Mouse (Mus musculus): ENCODE measurements around the gene G6pc. TPM values are rescaled to one million over a fixed set of nuclear protein-coding genes. Genes with fewer than 3 reads are reported as not detected.
"Not testable (repeated sequence)": the region's sequence is repeated elsewhere in the genome, so short reads cannot be mapped to it uniquely, and the experiment has no call there.

Gene G6pc
- polyA plus RNA-seq, 1 experiment, result 0.07 TPM

- H3K36me3 ChIP-seq (ENCODE audit: control insufficient read depth, insufficient read depth, low read length), result peaks cover 1% of the 10 kb centered on the region; the same call in 1 of the 2 replicates
- H3K27me3 ChIP-seq (ENCODE audit: control insufficient read depth, insufficient read depth, low read length), result no peaks in the 10 kb centered on the region
- 77% methylated on average over 7 of the region's 7 CpGs for WGBS
- no peaks in the 10 kb centered on the region for H3K4me1 ChIP-seq (ENCODE audit: control insufficient read depth, insufficient read depth, insufficient read length)
- DNase-seq (ENCODE audit: low read depth in 1 of 2, low spot score in 2 of 2), result no peak
- no peak for TF ChIP-seq POLR2A (IDR thresholded peaks at IDR 0.05; ENCODE audit: low read depth, low read length)
- TF ChIP-seq CTCF (IDR thresholded peaks at IDR 0.05; ENCODE audit: extremely low read depth, insufficient read depth, insufficient read length, insufficient replicate concordance), result no peak
- no peak within 1 kb of the TSS for H3K4me3 ChIP-seq (ENCODE audit: extremely low read depth, insufficient read depth, insufficient read length)
- H3K27ac ChIP-seq (ENCODE audit: insufficient read depth, low read length), result no peak within 1 kb of the TSS
These were observed 36.9 kb upstream of the G6pc start, which contains the start of gene Aoc3 for GRCm38 (mm10) chr11:101330371-101330924. Gene Aoc3 (plus strand): TSS chr11:101330605.

GRCm38 (mm10) chr11:101330961-101331360 is 36.4 kb upstream of the G6pc start:
- 81% methylated on average over 6 of the region's 6 CpGs for WGBS
- not testable (repeated sequence) for H3K4me3 ChIP-seq (ENCODE audit: extremely low read depth, insufficient read depth, insufficient read length); H3K27me3 ChIP-seq (ENCODE audit: control insufficient read depth, insufficient read depth, low read length); H3K27ac ChIP-seq (ENCODE audit: insufficient read depth, low read length); DNase-seq (ENCODE audit: low read depth in 1 of 2, low spot score in 2 of 2); H3K4me1 ChIP-seq (ENCODE audit: control insufficient read depth, insufficient read depth, insufficient read length); H3K36me3 ChIP-seq (ENCODE audit: control insufficient read depth, insufficient read depth, low read length)

GRCm38 (mm10) chr11:101332537-101332936 is 34.8 kb upstream of the G6pc start:
- 74% methylated on average over 3 of the region's 3 CpGs for WGBS
- no peaks in the 10 kb centered on the region for H3K27me3 ChIP-seq (ENCODE audit: control insufficient read depth, insufficient read depth, low read length)
- no peaks in the 10 kb centered on the region for H3K36me3 ChIP-seq (ENCODE audit: control insufficient read depth, insufficient read depth, low read length)
- TF ChIP-seq POLR2A (IDR thresholded peaks at IDR 0.05; ENCODE audit: low read depth, low read length) (no peak), CTCF (IDR thresholded peaks at IDR 0.05; ENCODE audit: extremely low read depth, insufficient read depth, insufficient read length, insufficient replicate concordance) (no peak)
- H3K27ac ChIP-seq (ENCODE audit: insufficient read depth, low read length), result no peak overlapping the region
- H3K4me1 ChIP-seq (ENCODE audit: control insufficient read depth, insufficient read depth, insufficient read length), result peaks cover 3% of the 10 kb centered on the region; the same call in 1 of the 2 replicates
- H3K4me3 ChIP-seq (ENCODE audit: extremely low read depth, insufficient read depth, insufficient read length), result no peak overlapping the region
- DNase-seq (ENCODE audit: low read depth in 1 of 2, low spot score in 2 of 2), result no peak

GRCm38 (mm10) chr11:101334023-101334422 is 33.3 kb upstream of the G6pc start:
- Histone ChIP-seq H3K4me1 (ENCODE audit: control insufficient read depth, insufficient read depth, insufficient read length) (peaks cover 3% of the 10 kb centered on the region; the same call in 1 of the 2 replicates), H3K4me3 (ENCODE audit: extremely low read depth, insufficient read depth, insufficient read length) (no peak overlapping the region), H3K27ac (ENCODE audit: insufficient read depth, low read length) (no peak overlapping the region), H3K36me3 (ENCODE audit: control insufficient read depth, insufficient read depth, low read length) (no peaks in the 10 kb centered on the region), H3K27me3 (ENCODE audit: control insufficient read depth, insufficient read depth, low read length) (no peaks in the 10 kb centered on the region)
- no peak for DNase-seq (ENCODE audit: low read depth in 1 of 2, low spot score in 2 of 2)
- no peak for TF ChIP-seq POLR2A (IDR thresholded peaks at IDR 0.05; ENCODE audit: low read depth, low read length)
- WGBS, result 77% methylated on average over 10 of the region's 10 CpGs

GRCm38 (mm10) chr11:101334516-101334915 is 32.8 kb upstream of the G6pc start:
- H3K4me3 ChIP-seq (ENCODE audit: extremely low read depth, insufficient read depth, insufficient read length), result no peak overlapping the region
- no peak for DNase-seq (ENCODE audit: low read depth in 1 of 2, low spot score in 2 of 2)
- no peak for TF ChIP-seq CTCF (IDR thresholded peaks at IDR 0.05; ENCODE audit: extremely low read depth, insufficient read depth, insufficient read length, insufficient replicate concordance)
- no peak for TF ChIP-seq POLR2A (IDR thresholded peaks at IDR 0.05; ENCODE audit: low read depth, low read length)
- no peaks in the 10 kb centered on the region for H3K27me3 ChIP-seq (ENCODE audit: control insufficient read depth, insufficient read depth, low read length)
- no peak overlapping the region for H3K27ac ChIP-seq (ENCODE audit: insufficient read depth, low read length)
- no peaks in the 10 kb centered on the region for H3K36me3 ChIP-seq (ENCODE audit: control insufficient read depth, insufficient read depth, low read length)
- peaks cover 3% of the 10 kb centered on the region; the same call in 1 of the 2 replicates for H3K4me1 ChIP-seq (ENCODE audit: control insufficient read depth, insufficient read depth, insufficient read length)
- WGBS, result 56% methylated on average over 6 of the region's 6 CpGs

DNA sequence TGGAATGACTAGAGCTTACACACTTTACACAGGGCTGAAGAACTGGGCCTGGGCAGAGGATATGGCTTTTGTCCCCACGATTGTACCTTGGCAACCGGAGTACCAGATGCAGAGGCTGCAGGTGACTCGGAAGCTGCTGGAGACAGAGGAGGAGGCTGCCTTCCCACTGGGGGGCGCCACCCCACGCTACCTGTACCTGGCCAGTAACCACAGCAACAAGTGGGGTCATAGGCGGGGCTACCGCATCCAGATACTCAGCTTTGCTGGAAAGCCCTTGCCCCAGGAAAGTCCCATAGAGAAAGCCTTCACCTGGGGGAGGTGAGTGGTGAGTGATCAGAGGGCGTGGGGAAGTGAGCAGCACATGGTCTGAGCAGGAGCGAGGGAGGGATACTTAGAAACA is 31.7 kb upstream of the G6pc start:
- TF ChIP-seq CTCF (IDR thresholded peaks at IDR 0.05; ENCODE audit: extremely low read depth, insufficient read depth, insufficient read length, insufficient replicate concordance), result no peak
- TF ChIP-seq POLR2A (IDR thresholded peaks at IDR 0.05; ENCODE audit: low read depth, low read length), result no peak
- H3K27me3 ChIP-seq (ENCODE audit: control insufficient read depth, insufficient read depth, low read length), result no peaks in the 10 kb centered on the region
- no peak overlapping the region for H3K4me3 ChIP-seq (ENCODE audit: extremely low read depth, insufficient read depth, insufficient read length)
- H3K36me3 ChIP-seq (ENCODE audit: control insufficient read depth, insufficient read depth, low read length), result no peaks in the 10 kb centered on the region
- WGBS, result 89% methylated on average over 9 of the region's 9 CpGs
- no peak for DNase-seq (ENCODE audit: low read depth in 1 of 2, low spot score in 2 of 2)
- peaks cover 3% of the 10 kb centered on the region; the same call in 1 of the 2 replicates for H3K4me1 ChIP-seq (ENCODE audit: control insufficient read depth, insufficient read depth, insufficient read length)
- H3K27ac ChIP-seq (ENCODE audit: insufficient read depth, low read length), result no peak overlapping the region

DNA sequence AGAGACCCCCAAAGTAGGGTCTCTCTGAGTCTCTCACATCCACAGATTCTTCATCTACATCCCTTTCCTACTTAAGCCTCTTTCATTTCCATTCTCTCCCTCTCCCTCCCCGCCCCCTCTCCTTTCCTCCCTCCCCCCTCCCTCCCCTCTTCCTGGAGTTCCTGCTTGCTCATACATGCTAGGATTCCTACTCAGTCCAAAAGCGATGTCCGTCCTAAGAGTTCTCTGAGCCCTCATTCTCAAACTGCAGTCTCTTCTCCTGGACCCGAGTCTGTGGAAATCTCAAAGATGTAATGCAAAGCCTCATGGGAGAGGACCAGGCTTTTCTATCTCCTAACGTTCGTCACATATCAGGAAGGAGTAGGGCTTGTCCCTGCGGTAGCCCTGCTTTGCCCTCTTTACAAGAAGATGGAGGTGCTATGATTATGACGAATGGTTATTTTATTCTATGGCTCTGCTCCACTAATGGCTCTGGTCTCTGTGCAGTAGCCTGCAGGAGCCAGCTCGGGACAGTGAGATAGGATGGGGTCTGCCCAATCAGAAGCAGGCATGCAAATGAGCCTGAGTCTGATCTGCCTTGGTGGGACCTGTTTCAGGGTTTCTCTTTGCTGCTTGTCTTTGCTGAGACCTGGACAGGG is 29.1 kb upstream of the G6pc start:
- no peak for DNase-seq (ENCODE audit: low read depth in 1 of 2, low spot score in 2 of 2)
- Histone ChIP-seq H3K27ac (ENCODE audit: insufficient read depth, low read length) (no peak overlapping the region), H3K36me3 (ENCODE audit: control insufficient read depth, insufficient read depth, low read length) (no peaks in the 10 kb centered on the region), H3K27me3 (ENCODE audit: control insufficient read depth, insufficient read depth, low read length) (no peaks in the 10 kb centered on the region), H3K4me1 (ENCODE audit: control insufficient read depth, insufficient read depth, insufficient read length) (peaks cover 3% of the 10 kb centered on the region; the same call in 1 of the 2 replicates), H3K4me3 (ENCODE audit: extremely low read depth, insufficient read depth, insufficient read length) (no peak overlapping the region; the same call in 1 of the 2 replicates)
- 5% methylated on average over 9 of the region's 9 CpGs for WGBS
- no peak for TF ChIP-seq CTCF (IDR thresholded peaks at IDR 0.05; ENCODE audit: extremely low read depth, insufficient read depth, insufficient read length, insufficient replicate concordance)
- TF ChIP-seq POLR2A (IDR thresholded peaks at IDR 0.05; ENCODE audit: low read depth, low read length), result no peak
